Mouse (Mus musculus): ENCODE results near the gene Plxdc2.

Gene Plxdc2

GRCm38 (mm10) chr2:16571169-16571751 is 215.2 kb downstream of the Plxdc2 start:
- DNase-seq (ENCODE audit: low spot score in 2 of 2) = no peak

GRCm38 (mm10) chr2:16576566-16576965 is 220.5 kb downstream of the Plxdc2 start:
- DNase-seq (ENCODE audit: low spot score in 2 of 2) = no peak

- DNase-seq (ENCODE audit: low spot score in 2 of 2) = no peak
Observed at GRCm38 (mm10) chr2:16578153-16578552, 222.0 kb downstream of the Plxdc2 start.

- DNase-seq (ENCODE audit: low spot score in 2 of 2) = no peak
Observed at GRCm38 (mm10) chr2:16588546-16588945, 232.4 kb downstream of the Plxdc2 start.

- DNase-seq (ENCODE audit: low spot score in 2 of 2) = no peak
Observed at GRCm38 (mm10) chr2:16595451-16595850, 239.3 kb downstream of the Plxdc2 start.

- no peak for DNase-seq (ENCODE audit: low spot score in 2 of 2)
Observed at GRCm38 (mm10) chr2:16598231-16598630, 242.1 kb downstream of the Plxdc2 start.

GRCm38 (mm10) chr2:16604291-16604690 is 248.2 kb downstream of the Plxdc2 start:
- no peak for DNase-seq (ENCODE audit: low spot score in 2 of 2)

GRCm38 (mm10) chr2:16607792-16608586 is 251.9 kb downstream of the Plxdc2 start:
- DNase-seq (ENCODE audit: low spot score in 2 of 2) = no peak

GRCm38 (mm10) chr2:16642061-16642460 is 286.0 kb downstream of the Plxdc2 start:
- DNase-seq (ENCODE audit: low spot score in 2 of 2) = no peak

- no peak for DNase-seq (ENCODE audit: low spot score in 2 of 2)
Observed at GRCm38 (mm10) chr2:16651713-16652112, 295.6 kb downstream of the Plxdc2 start.

- DNase-seq (ENCODE audit: low spot score in 2 of 2) = no peak
Observed at GRCm38 (mm10) chr2:16664516-16664915, 308.4 kb downstream of the Plxdc2 start.

GRCm38 (mm10) chr2:16668391-16668790 is 312.3 kb downstream of the Plxdc2 start:
- DNase-seq (ENCODE audit: low spot score in 2 of 2) = no peak

GRCm38 (mm10) chr2:16682905-16683304 is 326.8 kb downstream of the Plxdc2 start:
- DNase-seq (ENCODE audit: low spot score in 2 of 2) = no peak

- DNase-seq (ENCODE audit: low spot score in 2 of 2) = no peak
Observed at GRCm38 (mm10) chr2:16683739-16684138, 327.6 kb downstream of the Plxdc2 start.

- DNase-seq (ENCODE audit: low spot score in 2 of 2) = no peak
Observed at GRCm38 (mm10) chr2:16684529-16684928, 328.4 kb downstream of the Plxdc2 start.

- no peak for DNase-seq (ENCODE audit: low spot score in 2 of 2)
Observed at GRCm38 (mm10) chr2:16696390-16696789, 340.3 kb downstream of the Plxdc2 start.

GRCm38 (mm10) chr2:16697181-16697580 is 341.1 kb downstream of the Plxdc2 start:
- no peak for DNase-seq (ENCODE audit: low spot score in 2 of 2)

GRCm38 (mm10) chr2:16706227-16706626 is 350.1 kb downstream of the Plxdc2 start:
- no peak for DNase-seq (ENCODE audit: low spot score in 2 of 2)

GRCm38 (mm10) chr2:16709885-16710284 is 353.8 kb downstream of the Plxdc2 start:
- no peak for DNase-seq (ENCODE audit: low spot score in 2 of 2)

GRCm38 (mm10) chr2:16731033-16731432 is 374.9 kb downstream of the Plxdc2 start:
- no peak for DNase-seq (ENCODE audit: low spot score in 2 of 2)

GRCm38 (mm10) chr2:16734381-16734780 is 378.3 kb downstream of the Plxdc2 start:
- DNase-seq (ENCODE audit: low spot score in 2 of 2) = no peak

- DNase-seq (ENCODE audit: low spot score in 2 of 2) = peak; percentile 42 to 54
Observed at GRCm38 (mm10) chr2:16738241-16738640, 382.1 kb downstream of the Plxdc2 start.

- no peak for DNase-seq (ENCODE audit: low spot score in 2 of 2)
Observed at GRCm38 (mm10) chr2:16741813-16742212, 385.7 kb downstream of the Plxdc2 start.

Measured in frontal cortex, postnatal 25 days (tissue).